Mouse (Mus musculus) kidney, postnatal 36 days (tissue): ENCODE data around the gene I830077J02Rik.

Experiments used
- DNase-seq, 2 experiments: peaks; one replicate each; pipeline ENCODE4 v3.0.0; 2021 to 2022; ENCODE audit warnings: mixed read lengths in 2 of 2

Gene I830077J02Rik

DNA sequence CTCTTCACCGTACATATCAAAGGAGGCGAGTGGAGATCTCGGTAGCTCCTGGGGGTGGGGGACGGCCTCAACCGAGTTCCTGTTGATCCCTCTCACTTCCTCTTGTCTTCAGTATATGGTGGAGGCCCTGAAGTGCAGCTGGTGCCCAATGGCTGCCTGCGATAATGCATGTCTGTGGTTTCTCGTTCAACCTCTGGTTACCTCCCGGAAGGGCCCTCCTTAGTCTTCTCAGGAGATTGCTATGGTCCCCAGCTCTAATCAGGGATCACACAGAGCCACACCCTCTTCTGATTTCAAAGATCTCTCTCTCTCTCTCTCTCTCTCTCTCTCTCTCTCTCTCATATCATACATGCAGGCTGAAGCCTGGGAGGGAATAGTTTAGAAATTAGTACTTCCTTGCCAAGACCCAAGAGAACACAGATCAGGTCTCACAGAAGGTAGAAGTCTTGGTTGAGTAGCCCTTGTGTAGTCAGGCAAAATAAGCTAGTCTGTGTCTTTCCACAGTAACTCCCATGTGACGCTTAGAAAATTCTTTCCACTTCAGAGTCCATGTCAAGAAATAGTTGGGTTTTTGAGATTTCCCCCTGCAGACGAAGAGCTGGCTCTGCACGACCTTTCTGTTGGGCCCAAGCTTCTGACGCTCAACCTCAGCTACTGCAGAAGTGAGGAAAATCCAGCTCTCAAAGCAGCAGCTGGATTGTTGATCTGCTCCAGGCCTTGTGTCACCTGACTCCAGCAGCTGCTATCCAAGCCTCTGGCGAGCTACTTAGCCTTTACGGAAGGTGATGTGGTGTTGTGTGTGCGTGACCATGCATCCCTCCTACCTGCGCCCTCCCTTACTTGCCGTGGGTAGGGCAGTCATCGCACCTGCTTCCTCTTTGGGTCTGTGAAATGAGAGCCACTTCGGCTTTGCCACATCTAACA, 39.6 kb downstream of the I830077J02Rik start:
- DNase-seq, result peak in 1 of 2 experiments; percentile 30

DNA sequence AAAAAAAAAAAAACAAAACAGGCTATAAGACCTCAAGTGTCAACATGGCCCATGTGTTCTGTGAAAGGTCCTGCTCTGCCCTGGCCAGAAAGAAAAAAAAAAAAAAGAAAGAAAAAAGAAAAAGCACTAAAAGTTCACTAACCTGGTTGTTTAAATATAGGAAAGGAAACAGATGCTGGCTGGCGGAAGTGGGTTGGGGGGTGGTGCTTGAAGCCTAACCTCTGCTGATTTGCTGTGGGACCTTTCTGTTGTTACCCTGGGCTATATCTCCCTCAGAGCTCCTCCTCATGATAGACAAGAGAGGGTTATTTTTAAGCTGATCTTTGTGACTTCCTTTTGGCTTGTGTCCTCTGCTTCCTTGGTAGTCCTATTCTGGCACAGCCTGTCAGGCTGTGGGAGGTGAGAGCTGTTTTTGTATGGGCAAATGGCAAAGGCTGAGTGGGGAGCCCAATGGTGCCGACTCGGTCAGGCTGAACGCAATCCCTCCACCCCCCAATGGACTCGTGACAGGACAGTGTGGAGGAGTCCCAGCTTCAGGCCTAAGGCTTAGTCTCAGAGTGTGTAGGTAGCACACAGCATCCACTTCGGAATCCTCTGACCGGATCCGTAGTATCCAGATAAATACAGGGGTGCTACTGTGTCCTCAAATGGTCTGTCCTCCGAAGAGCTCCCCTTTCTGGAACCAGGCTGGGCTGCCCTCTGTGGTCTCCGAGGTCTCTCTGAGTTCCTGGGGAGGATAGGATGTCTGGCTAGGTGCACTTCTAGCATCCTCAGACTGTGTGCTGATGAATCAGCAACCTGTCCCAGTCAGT, 40.5 kb downstream of the I830077J02Rik start:
- DNase-seq, result peak; percentile 55 to 56

DNA sequence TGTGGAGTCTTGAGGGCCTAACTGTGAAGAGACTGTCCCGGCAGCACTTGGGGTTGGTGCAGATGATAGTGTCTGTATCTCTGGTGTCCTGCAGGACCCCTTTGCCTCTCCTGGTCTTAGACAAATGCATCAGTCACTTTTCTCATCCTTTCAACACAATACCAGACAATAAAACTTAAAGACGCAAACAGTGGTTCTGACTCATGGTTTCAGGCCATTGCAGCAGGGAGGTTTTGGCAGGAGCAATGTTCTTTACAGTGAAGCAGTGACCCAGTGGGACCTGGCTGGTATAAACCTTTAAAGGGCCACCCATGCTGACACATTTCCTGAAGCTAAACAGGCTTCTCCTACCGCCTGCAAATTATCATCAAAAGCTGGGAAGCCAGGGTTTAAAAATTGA, 41.3 kb downstream of the I830077J02Rik start:
- DNase-seq, result no peak

DNA sequence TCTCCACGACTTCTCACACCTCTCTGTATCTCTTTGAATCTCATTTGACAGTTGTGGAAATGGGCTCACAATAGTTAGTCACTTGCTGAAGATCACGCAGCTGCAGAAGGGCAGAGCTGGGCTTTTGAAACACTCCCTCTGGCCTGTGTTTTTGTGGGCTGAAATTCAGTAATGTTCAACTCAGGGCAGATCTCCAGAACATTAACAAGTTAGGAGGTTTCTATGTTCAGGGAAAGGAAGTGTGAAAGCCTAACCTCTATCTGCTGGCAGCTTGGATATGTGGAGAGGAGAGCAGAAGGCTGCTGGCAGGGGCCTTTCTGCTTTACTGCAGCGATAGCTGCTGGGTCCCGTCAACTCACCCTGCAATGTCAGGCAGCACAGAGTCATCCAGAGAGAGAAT, 42.2 kb downstream of the I830077J02Rik start:
- DNase-seq, result peak; percentile 10 to 18

DNA sequence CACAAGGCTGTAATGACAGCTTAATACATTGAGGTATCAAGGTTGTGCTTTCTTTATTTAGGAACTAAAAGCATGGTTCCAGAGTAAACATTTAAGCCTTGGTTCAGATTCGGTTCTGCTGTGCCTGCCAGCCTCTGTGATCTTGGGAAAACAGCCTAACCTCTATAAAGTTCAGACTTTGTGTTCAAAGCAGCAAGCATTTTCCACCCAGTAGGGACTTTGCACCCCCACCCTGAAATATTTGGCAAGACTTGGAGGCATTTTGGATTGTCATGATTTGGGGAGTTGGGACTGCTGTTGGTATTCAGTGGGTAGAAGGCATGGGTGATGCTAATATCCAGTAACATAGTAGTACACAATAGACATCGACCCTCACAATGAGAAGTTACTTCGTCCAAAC, 43.5 kb downstream of the I830077J02Rik start:
- no peak for DNase-seq

DNA sequence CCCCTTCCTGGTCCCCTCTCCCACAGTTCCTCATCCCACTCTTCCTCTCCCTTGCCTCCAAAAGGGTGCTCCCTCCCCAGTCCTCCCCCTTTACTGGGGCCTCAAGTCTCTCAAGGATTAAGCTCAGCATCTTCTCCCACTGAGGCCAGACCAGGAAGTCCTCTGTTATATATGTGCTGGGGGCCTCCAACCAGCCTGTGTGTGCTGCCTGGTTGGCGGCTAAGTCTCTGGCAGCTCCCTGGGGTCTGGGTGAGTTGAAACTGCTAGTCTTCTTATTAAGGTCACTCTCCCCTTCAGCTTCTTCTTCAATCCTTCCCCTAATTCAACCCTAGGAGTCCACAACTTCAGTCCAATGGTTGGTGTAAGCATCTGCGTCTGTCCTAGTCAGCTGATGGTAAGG, 49.4 kb downstream of the I830077J02Rik start:
- DNase-seq, result no peak

DNA sequence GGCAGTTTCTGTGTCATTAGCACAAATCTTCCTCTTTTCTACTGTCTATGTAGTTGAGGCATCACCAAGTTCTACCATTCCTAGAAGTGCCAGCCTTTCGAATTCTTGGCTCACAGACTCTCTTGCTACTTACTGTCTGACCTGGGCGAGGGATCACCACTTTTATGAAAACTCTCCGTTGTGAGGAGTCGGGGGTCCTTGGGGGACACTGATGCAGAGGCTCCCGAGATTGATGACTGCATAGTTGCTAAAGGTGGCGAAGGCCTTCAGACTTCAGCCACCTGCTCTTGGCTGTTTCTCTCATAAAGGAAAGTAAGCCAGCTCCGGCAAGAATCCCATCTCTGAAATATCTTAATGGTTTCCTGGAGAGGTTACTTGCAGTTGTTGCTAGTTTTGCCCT, 50.4 kb downstream of the I830077J02Rik start:
- DNase-seq, result no peak

DNA sequence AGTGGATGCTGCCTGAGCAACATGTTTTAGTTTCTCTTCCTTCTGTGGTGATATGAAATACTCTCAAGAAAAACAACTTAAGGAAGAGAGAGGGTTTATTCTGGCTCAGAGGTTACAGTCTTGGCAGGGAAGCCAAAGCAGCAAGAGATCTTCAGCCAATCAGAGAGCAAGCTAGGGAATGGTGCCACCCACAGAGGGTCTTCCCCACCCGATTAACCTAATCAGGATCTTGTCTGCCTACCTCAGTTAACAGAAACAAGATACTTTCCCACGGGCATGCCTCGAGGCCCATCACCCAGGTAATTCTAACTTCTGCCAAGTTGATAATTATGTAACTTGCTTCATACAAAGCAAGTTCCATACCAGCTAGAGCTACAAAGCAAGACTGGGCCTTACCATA, 52.0 kb downstream of the I830077J02Rik start:
- DNase-seq, result no peak

DNA sequence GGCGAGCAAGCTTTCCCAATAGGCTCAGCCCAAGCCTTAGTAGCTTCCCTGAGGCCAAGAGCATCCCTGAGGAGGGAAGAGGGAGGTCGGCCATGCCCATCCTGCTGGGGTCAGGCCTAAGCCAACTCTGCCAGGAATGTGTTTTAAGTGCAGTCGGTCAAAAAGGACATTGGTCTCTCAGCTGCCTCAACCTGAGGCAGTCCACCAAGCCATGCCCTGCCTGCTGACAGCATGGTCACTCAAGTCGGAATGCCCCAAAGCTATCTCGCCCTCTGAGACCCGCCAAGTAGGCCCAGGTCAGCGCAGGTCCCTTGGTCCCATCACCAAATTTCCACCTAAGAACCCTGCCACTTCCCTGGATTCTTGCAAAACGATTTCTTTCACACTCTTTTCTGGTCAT, 53.7 kb downstream of the I830077J02Rik start:
- no peak for DNase-seq

DNA sequence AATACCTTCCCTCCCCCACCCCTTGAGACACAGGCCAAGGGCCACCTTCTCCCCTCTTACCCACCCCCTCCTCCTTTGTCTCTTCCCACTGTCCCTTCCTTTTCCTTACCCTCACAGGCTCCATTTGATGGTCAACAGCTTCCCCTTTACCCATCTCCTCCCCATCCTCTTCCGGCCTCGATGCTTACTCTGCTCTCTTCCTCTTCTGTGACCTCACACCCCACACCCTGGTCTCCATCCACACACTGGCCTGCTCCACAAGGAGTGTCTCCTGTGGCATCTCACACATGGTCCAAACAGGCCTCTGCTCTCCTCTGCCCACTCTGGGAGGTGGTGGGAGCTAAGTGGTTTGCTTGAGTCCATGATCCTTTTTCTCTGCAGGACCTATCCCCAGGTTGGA, 54.5 kb downstream of the I830077J02Rik start:
- DNase-seq, result no peak

DNA sequence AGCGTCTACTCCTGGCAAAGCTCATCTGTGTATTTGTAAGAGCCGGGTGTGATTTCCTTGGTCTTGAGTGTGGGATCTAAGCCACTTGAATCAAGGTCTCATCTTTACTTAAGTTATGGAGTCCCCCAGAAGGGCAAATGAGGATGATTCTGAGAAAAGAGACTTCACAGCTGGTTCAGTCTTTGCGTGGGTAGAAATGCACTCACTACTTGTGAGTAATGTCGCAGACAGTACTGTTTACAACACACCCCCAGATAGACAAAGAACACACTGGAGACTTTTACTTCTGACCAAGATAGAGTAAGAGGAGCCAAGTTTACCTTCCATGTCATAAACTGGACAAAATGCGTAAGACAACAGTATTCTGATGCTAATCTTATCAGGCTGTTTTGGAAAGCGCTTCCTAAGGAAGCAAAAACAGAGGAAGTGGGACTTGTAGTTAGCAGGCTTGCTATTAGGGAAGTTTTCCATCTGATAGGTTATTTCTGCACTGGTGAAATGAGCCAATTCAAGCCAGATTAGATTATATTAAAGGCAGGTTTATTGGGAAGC, 55.1 kb downstream of the I830077J02Rik start:
- DNase-seq, result no peak

DNA sequence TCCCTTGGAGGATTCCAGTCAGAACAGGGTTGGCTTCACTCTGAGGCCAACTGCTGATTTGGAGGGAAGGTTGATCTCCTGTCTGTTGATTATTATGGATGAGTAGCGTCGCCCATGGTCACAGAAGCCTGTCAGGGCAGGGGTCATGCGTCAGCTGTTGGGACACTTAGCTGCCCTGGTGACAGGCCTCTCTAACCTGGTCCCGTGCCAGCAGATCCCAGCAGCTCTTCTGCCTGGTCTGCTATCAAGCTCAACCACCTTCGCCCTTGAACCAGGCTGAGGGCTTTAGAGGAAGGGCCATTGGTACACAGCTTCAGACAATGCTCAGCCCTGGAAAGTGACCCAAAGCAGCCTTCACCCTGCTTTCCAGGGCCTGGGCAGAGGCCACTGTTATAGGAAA, 56.4 kb downstream of the I830077J02Rik start:
- peak in 1 of 2 experiments; percentile 68 for DNase-seq
